Mouse (Mus musculus) thymus, adult 18-20 months (tissue): Measurements from ENCODE around the gene Gm14226.
"Not testable (repeated sequence)": the region's sequence is repeated elsewhere in the genome, so short reads cannot be mapped to it uniquely, and the experiment has no call there.

Experiments
- DNase-seq, 2 experiments: peaks; one replicate each; pipeline ENCODE4 v3.0.0; 2022; ENCODE audit warnings: mixed read lengths in 2 of 2

Gm14226 gene

DNA sequence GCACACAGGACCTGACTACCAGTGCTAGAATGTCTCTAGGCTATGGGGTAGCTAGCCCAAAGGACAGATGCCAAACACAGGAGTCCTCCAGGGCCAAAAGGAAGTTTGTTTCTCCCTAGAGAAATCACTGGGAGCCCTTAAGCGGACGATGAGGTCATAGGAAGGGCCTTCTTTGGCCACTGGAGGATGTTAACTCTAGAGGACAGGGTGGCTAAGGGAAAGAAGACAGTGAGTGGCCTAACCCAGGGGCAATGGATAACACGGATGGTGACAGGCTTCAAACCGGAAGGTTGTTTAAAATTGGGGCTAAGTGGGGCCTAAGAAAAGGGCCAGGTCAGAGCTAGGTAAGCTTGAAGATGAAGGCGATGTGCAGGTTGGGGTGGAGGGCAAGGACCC is 32.0 kb downstream of the Gm14226 start:
- no peak for DNase-seq

DNA sequence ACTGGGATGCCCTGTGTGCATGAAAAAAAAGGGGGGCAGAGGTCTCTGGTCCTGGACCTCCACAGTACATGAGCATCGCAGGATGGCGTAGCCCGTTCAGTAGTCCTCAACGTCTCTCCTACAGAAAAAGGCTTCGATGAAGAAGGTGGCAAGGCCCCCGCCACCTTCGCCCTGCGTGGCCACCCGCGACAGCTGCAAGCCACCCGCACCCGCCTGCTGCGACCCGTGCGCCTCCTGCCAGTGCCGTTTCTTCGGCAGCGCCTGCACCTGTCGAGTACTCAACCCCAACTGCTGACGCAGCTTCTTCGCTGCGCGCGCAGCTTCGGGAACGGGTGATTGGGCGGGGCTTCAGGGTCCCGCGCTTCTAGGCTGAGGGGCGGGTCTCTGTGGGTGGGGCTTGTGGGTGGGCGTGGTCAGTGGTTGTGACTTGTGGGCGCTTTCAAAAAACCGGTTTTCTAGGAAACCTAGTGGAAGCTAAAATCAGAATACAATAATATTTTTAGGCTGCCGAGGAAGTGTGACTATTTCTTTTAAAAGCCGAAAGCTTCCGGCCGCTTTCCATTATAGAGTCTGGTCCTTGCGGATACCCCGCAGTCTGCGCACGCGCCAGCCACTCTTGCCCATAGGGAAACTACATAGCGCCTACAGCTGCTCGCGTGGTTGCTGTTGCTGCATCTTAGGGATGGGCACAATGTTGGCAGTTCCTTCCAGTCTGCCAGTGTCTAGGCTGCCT is 32.6 kb downstream of the Gm14226 start:
- DNase-seq: peak; percentile 94 to 95

DNA sequence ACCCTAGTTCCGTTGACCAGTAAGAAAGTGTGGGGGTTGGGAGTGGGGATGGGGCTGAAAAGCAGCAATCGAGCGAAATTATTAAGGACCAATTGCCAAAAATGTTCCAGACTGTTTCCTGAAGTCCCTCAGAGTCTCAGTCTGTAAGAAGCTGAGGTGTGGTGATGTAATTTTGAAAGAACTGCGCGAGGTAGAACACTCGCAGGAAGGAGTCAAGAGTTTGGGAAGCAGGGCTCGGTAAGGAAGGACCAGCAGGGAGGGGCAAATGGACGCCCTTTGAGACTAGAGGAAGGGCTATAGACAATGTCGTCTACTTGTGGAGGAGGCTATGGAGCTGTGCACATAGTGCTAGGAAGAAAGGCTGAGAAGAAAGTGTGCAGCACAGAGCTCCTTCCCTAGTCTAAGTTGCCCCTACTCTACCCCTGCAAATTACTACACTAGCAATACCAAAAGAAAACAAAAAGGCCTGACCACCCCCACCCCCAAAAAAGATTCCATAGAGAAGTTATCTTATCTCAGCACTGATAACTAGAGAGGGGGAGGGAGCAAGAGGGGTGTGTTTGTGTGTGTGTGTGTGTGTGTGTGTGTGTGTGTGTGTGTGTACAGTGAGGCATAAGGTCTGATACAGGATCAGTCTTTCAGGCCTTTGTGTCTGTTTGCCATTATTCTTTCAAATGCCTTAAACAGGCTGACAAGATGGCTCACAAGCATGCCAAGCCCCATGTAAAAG is 33.7 kb downstream of the Gm14226 start:
- no peak for DNase-seq

DNA sequence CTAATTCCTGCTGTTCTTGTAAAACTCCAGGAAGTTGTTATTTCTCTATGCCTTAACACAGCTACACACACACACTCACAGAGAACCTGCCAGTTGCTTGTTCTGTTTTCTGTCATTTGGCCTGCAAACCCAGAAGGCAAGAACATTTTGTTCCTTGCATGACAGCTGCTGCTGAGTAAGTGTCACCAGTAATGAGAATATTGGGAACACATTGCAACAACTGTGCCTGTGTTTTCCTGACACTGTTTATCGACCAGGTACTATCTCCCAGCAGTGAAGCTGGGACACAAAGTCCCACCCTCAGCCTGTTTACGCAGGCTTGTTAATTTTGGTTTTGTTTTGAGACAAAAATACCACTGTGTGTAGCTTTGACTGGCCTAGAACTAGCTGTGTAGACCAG is 34.6 kb downstream of the Gm14226 start:
- no peak for DNase-seq

DNA sequence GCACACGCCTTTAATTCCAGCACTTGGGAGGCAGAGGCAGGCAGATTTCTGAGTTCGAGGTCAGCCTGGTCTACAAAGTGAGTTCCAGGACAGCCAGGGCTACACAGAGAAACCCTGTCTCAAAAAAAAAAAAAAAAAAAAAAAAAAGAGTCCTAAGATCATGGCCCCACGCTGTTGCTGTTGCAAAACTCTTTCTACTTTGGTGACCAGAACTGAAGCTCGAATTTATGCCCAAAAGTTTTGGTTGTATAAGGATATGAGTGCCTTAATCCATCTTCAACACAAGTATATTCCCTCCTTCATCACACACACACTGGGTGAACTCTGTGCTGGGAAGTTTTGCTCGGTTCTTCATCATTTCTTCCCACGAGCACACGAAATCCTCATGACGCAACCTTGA is 35.4 kb downstream of the Gm14226 start:
- not testable (repeated sequence) for DNase-seq

DNA sequence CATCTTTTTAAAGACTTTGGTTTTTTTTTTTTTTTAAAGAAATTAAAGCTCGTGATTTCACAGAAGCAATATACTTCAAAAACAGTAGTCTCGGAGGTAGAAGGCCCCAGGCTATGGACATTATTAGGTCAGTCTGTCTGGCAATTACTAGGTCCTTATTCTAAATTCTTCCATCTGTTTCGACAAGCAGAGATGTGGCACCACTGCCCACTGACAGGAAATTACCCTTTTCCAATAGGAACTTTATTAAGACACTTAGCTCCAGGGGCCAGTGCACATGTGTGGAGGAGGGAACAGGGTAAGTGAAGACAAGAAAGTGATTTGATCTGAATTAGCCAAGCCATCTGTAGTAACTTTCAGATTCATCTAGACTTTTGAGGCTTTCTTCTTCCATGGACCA is 36.6 kb downstream of the Gm14226 start:
- no peak for DNase-seq

DNA sequence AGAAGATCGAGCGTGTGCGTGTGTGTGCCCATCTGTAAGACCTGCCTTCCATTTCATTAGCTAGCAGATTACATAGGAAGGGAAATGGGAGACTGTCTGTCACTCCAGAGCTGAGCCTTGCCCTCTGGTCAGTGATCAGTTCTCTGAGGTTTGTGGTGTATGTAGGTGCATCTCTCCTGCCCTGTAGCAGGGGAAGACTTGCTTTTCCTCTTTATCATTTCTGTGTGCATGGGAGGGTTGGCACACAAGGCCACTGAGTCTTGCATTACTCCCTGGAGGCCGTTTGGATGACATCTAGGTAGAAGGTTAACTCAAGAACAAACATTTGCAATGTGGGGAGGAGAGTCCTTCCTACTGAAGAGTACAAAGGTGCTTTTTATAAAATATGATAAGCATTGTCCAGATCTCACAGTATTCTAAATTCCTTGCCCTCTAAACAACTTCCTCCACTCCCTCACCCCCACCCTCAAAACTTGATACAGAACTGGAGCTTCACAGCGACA is 38.1 kb downstream of the Gm14226 start:
- no peak for DNase-seq

GRCm38 (mm10) chr2:155057361-155057760 is 39.3 kb downstream of the Gm14226 start:
- no peak for DNase-seq

GRCm38 (mm10) chr2:155071027-155071426 is 53.0 kb downstream of the Gm14226 start:
- DNase-seq: no peak

- no peak for DNase-seq
Measured at GRCm38 (mm10) chr2:155072353-155073145, 54.5 kb downstream of the Gm14226 start.

DNA sequence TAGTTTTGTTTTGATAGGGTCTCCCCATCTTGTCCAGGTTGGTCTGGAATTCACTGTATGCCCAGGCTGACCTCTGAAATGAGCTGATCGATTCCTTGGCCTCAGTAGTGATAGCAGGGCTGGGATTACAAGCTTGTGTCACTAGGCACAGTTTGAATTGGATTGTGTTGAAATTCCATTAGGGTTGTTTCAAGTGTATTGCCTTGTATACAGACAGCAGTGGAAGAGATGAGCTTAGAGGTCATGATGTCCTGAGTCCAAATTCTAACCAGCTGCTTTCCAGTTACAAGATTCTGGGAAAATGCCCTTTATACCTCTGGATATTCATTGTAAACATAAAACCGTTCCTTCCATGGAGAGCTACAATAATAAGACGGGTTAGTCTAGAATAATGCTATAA is 55.3 kb downstream of the Gm14226 start:
- DNase-seq: no peak

- peak; percentile 77 to 87 for DNase-seq
Measured at GRCm38 (mm10) chr2:155073978-155074765, 56.1 kb downstream of the Gm14226 start, which contains the start of gene Ahcy. TSS of gene Ahcy (minus strand) at chr2:155074497.

DNA sequence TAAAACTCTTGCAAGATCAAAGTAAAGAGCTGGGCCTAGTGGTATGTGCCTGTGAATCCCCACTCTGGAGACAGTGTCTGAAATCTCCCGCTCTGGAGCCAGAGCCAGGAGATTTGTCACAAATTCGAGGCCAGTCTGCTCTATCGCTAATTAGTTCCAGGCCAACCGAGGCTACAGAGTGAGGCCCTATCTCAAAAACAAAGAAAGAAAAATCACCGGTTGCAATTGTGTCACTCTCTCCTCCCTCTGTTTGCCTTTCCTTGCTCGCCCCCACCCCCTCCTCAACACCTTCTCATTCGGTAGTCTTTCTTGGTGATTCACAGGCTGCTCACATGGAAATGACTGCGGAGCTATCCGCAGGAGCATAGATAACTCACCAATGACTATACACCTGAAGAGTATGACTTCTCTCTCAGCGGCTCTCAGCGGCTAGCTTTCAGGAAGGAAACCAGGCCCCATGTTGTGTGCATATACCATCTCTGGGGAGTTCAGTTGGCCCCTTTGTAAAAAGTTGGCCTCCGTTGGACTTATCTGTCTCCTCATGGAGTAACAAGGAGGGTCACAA is 56.8 kb downstream of the Gm14226 start:
- no peak for DNase-seq

- no peak for DNase-seq
Measured at GRCm38 (mm10) chr2:155075649-155076048, 57.6 kb downstream of the Gm14226 start.
